Mouse (Mus musculus) gonadal fat pad, adult 2 months (tissue): Measurements from ENCODE around the gene Ifnk. TPM values are rescaled to one million over a fixed set of nuclear protein-coding genes. Genes with fewer than 3 reads are reported as not detected.

Experiments
- DNase-seq: peaks from one replicate; pipeline ENCODE4 v3.0.0-alpha.2; 2012; ENCODE audit warnings: low read depth
- polyA plus RNA-seq: library from polyadenylated mRNA; depleted of rRNA; stranded (reverse); fragments of >200 nt; gene quantifications from 2 replicates; pipeline ENCODE4 v1.2.3, GENCODE M21; 2012; rRNA removed

The Ifnk gene
- polyA plus RNA-seq, 1 experiment, result not detected

DNA sequence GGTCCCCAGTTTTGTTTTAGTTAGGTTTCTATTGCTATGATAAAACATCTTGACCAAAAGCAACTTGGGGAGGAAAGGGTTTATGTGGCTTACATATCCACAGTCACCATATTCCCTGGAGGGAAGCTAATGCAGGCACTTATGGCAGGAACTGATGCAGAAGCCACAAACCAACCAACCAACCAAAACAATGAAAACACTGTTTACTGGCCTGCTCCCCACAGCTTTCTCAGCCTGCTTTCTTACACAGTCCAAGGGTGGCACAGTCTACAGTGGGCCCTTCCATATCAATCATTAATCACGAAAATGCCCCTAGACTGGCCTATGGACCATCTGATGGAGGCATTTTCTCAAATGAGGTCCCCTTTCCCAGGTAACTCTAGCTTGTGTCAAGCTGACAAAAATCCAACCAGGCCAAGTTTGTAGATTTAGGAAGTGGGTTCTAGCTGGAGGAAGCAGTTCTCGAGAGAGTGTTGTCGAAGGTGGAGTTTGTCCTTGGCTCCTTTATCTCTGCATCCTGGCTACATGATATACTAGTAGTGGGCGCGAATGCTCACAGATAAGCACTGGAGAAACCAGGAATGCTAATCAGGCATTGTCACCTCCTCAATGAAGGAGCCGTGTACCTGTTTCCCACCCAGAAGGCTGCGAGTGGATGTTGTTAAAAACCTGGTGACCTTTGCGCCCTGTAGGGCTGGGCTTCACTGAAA is 35.9 kb downstream of the Ifnk start:
- no peak for DNase-seq

DNA sequence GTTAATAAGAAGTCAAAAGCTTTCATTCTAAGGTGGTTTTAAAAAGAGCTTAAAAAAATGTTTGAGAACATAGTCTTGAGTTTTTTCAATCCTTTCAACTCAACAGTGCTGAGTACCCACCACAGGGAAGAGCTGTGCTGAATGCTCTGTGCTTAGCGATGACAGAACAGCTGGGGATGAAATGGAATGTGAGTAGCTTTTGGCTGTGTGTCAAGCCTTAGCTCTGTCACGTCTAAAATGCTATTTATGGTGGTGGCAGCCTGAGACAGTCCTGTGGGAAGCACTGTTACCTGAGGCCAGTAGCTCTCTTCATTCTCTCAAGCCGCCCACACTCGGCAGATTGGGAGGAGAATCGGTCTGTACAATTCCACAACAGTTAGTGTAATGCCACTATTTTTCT is 37.9 kb downstream of the Ifnk start:
- DNase-seq, result no peak

DNA sequence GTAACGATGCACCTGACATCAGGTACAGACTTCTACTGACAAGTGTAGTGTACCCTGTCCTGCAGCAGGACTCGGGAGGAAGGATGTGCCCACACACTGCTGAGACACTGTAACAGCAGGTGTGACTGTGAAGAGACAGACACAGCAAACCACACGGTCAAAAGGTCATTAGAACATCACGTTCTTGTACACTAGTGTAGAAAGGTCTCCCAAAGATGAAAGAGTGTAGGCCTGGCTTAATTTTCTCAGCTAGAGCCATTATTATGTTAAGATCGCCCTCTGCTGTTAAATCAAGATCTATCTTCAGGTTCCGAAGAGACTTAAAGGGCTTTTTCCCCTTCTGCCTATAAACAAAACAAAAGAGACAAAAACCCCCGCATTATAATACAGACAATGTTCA is 40.9 kb downstream of the Ifnk start:
- no peak for DNase-seq

DNA sequence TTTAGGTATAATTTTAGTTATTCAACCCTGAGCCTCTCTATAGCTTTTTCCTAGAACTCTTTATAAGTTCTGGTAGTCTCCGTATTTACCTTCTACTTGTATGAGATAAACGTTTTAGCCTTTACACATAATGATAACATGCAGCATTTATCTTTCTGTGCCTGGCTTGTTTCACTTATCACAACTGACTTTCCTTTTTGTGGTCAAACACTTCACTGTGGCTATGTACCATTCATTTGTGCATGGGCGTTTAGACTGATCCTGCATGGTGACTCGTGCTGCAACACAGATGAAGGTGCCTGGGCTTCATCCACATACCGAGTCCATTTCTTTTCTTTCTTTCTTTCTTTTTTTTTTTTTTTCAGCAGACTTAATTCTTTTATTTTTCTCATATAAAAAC is 49.8 kb downstream of the Ifnk start:
- DNase-seq, result no peak

Other genes with a start within 250 kb of the Ifnk start
- 3.8 and 4.4 TPM in 2 replicates for gene Mob3b, start 5.4 kb downstream of the Ifnk start, polyA plus RNA-seq
- 24.1 and 38.7 TPM in 2 replicates for gene C9orf72, start 74.1 kb downstream of the Ifnk start, polyA plus RNA-seq